Mouse (Mus musculus): ENCODE data around the gene Syt5. TPM values are rescaled to one million over a fixed set of nuclear protein-coding genes. Genes with fewer than 3 reads are reported as not detected.

The Syt5 gene
- polyA plus RNA-seq, 1 experiment from 2014 or later, result 6.7 TPM

GRCm38 (mm10) chr7:4515853-4516252, 31.5 kb downstream of the Syt5 start:
- Histone ChIP-seq H3K27me3 (replicated peaks; ENCODE audit: control insufficient read depth, insufficient read depth, low read length) (no peaks in the 10 kb centered on the region), H3K27ac (ENCODE audit: low read depth) (no peak overlapping the region), H3K9ac (ENCODE audit: low read length) (no peak overlapping the region), H3K9me3 (ENCODE audit: control insufficient read depth, low read length) (no peaks in the 10 kb centered on the region), H3K4me2 (ENCODE audit: low read length) (no peak overlapping the region), H3K4me3 (ENCODE audit: low read depth, low read length) (no peak overlapping the region), H3K36me3 (ENCODE audit: control insufficient read depth, insufficient read depth, low read length) (no peaks in the 10 kb centered on the region), H3K4me1 (replicated peaks; ENCODE audit: control insufficient read depth, insufficient read depth, low read length) (peaks cover 21% of the 10 kb centered on the region)
- ATAC-seq (replicated peaks; ENCODE audit: low FRiP score, low TSS enrichment, low read depth) (no peak), DNase-seq (ENCODE audit: low spot score) (no peak)
- 46% methylated on average over 6 of the region's 6 CpGs for WGBS

- DNase-seq (ENCODE audit: low spot score), result no peak
- Histone ChIP-seq H3K27me3 (replicated peaks; ENCODE audit: control insufficient read depth, insufficient read depth, low read length) (no peaks in the 10 kb centered on the region), H3K9ac (ENCODE audit: low read length) (no peak overlapping the region), H3K4me3 (ENCODE audit: low read depth, low read length) (no peak overlapping the region), H3K36me3 (ENCODE audit: control insufficient read depth, insufficient read depth, low read length) (no peaks in the 10 kb centered on the region), H3K27ac (ENCODE audit: low read depth) (peak overlapping the region; percentile 57; the same call in 1 of the 2 replicates), H3K4me2 (ENCODE audit: low read length) (peak overlapping the region; percentile 15; the same call in 1 of the 2 replicates), H3K4me1 (replicated peaks; ENCODE audit: control insufficient read depth, insufficient read depth, low read length) (peaks cover 26% of the 10 kb centered on the region), H3K9me3 (ENCODE audit: control insufficient read depth, low read length) (no peaks in the 10 kb centered on the region)
- WGBS, result 53% methylated on average over 6 of the region's 6 CpGs
- ATAC-seq (replicated peaks; ENCODE audit: low FRiP score, low TSS enrichment, low read depth), result no peak
Measured at GRCm38 (mm10) chr7:4513829-4514712, 33.3 kb downstream of the Syt5 start.

GRCm38 (mm10) chr7:4513236-4513635, 34.1 kb downstream of the Syt5 start:
- Histone ChIP-seq H3K9me3 (ENCODE audit: control insufficient read depth, low read length) (no peaks in the 10 kb centered on the region), H3K27me3 (replicated peaks; ENCODE audit: control insufficient read depth, insufficient read depth, low read length) (no peaks in the 10 kb centered on the region), H3K4me1 (replicated peaks; ENCODE audit: control insufficient read depth, insufficient read depth, low read length) (peaks cover 26% of the 10 kb centered on the region), H3K4me3 (ENCODE audit: low read depth, low read length) (no peak overlapping the region), H3K36me3 (ENCODE audit: control insufficient read depth, insufficient read depth, low read length) (no peaks in the 10 kb centered on the region), H3K4me2 (ENCODE audit: low read length) (peak overlapping the region; percentile 11; the same call in 1 of the 2 replicates), H3K27ac (ENCODE audit: low read depth) (no peak overlapping the region; the same call in 1 of the 2 replicates), H3K9ac (ENCODE audit: low read length) (no peak overlapping the region)
- WGBS, result 31% methylated on average over 13 of the region's 13 CpGs
- no peak for DNase-seq (ENCODE audit: low spot score)
- ATAC-seq (replicated peaks; ENCODE audit: low FRiP score, low TSS enrichment, low read depth), result no peak

- no peak overlapping the region for H3K27ac ChIP-seq (ENCODE audit: low read depth)
- H3K4me3 ChIP-seq (ENCODE audit: low read depth, low read length), result no peak overlapping the region
- H3K4me2 ChIP-seq (ENCODE audit: low read length), result no peak overlapping the region
- H3K9me3 ChIP-seq (ENCODE audit: control insufficient read depth, low read length), result no peaks in the 10 kb centered on the region
- no peak overlapping the region for H3K9ac ChIP-seq (ENCODE audit: low read length)
- DNase-seq (ENCODE audit: low spot score), result no peak
- peaks cover 24% of the 10 kb centered on the region for H3K4me1 ChIP-seq (replicated peaks; ENCODE audit: control insufficient read depth, insufficient read depth, low read length)
- WGBS, result 75% methylated on average over 8 of the region's 8 CpGs
- no peaks in the 10 kb centered on the region for H3K36me3 ChIP-seq (ENCODE audit: control insufficient read depth, insufficient read depth, low read length)
- no peaks in the 10 kb centered on the region for H3K27me3 ChIP-seq (replicated peaks; ENCODE audit: control insufficient read depth, insufficient read depth, low read length)
- no peak for ATAC-seq (replicated peaks; ENCODE audit: low FRiP score, low TSS enrichment, low read depth)
Measured at GRCm38 (mm10) chr7:4511489-4512224, 35.7 kb downstream of the Syt5 start.

GRCm38 (mm10) chr7:4509863-4510608, 37.3 kb downstream of the Syt5 start:
- ATAC-seq (replicated peaks; ENCODE audit: low FRiP score, low TSS enrichment, low read depth), result peak; percentile 53
- DNase-seq (ENCODE audit: low spot score), result peak; percentile 84
- Histone ChIP-seq H3K4me2 (ENCODE audit: low read length) (peak overlapping the region; percentile 28), H3K4me3 (ENCODE audit: low read depth, low read length) (no peak overlapping the region), H3K4me1 (replicated peaks; ENCODE audit: control insufficient read depth, insufficient read depth, low read length) (peaks cover 13% of the 10 kb centered on the region; the same call in 1 of the 2 replicates), H3K9ac (ENCODE audit: low read length) (no peak overlapping the region), H3K27ac (ENCODE audit: low read depth) (no peak overlapping the region), H3K36me3 (ENCODE audit: control insufficient read depth, insufficient read depth, low read length) (no peaks in the 10 kb centered on the region), H3K9me3 (ENCODE audit: control insufficient read depth, low read length) (no peaks in the 10 kb centered on the region), H3K27me3 (replicated peaks; ENCODE audit: control insufficient read depth, insufficient read depth, low read length) (no peaks in the 10 kb centered on the region)
- WGBS, result 20% methylated on average over 24 of the region's 24 CpGs

- H3K9ac ChIP-seq (ENCODE audit: low read length), result no peak overlapping the region
- no peak overlapping the region for H3K4me2 ChIP-seq (ENCODE audit: low read length)
- peaks cover 5% of the 10 kb centered on the region; the same call in 1 of the 2 replicates for H3K4me1 ChIP-seq (replicated peaks; ENCODE audit: control insufficient read depth, insufficient read depth, low read length)
- no peak overlapping the region for H3K27ac ChIP-seq (ENCODE audit: low read depth)
- H3K4me3 ChIP-seq (ENCODE audit: low read depth, low read length), result no peak overlapping the region
- 94% methylated on average over 8 of the region's 8 CpGs for WGBS
- H3K36me3 ChIP-seq (ENCODE audit: control insufficient read depth, insufficient read depth, low read length), result no peaks in the 10 kb centered on the region
- DNase-seq (ENCODE audit: low spot score), result no peak
- no peaks in the 10 kb centered on the region for H3K27me3 ChIP-seq (replicated peaks; ENCODE audit: control insufficient read depth, insufficient read depth, low read length)
- ATAC-seq (replicated peaks; ENCODE audit: low FRiP score, low TSS enrichment, low read depth), result no peak
- no peaks in the 10 kb centered on the region for H3K9me3 ChIP-seq (ENCODE audit: control insufficient read depth, low read length)
Measured at GRCm38 (mm10) chr7:4508739-4509116, 38.6 kb downstream of the Syt5 start.

- H3K9me3 ChIP-seq (ENCODE audit: control insufficient read depth, low read length), result no peaks in the 10 kb centered on the region
- H3K4me2 ChIP-seq (ENCODE audit: low read length), result no peak overlapping the region
- WGBS, result 75% methylated on average over 13 of the region's 32 CpGs
- H3K4me1 ChIP-seq (replicated peaks; ENCODE audit: control insufficient read depth, insufficient read depth, low read length), result peaks cover 4% of the 10 kb centered on the region; the same call in 1 of the 2 replicates
- no peaks in the 10 kb centered on the region for H3K27me3 ChIP-seq (replicated peaks; ENCODE audit: control insufficient read depth, insufficient read depth, low read length)
- H3K27ac ChIP-seq (ENCODE audit: low read depth), result no peak overlapping the region
- no peak for DNase-seq (ENCODE audit: low spot score)
- H3K9ac ChIP-seq (ENCODE audit: low read length), result no peak overlapping the region
- ATAC-seq (replicated peaks; ENCODE audit: low FRiP score, low TSS enrichment, low read depth), result no peak
- no peak overlapping the region for H3K4me3 ChIP-seq (ENCODE audit: low read depth, low read length)
- H3K36me3 ChIP-seq (ENCODE audit: control insufficient read depth, insufficient read depth, low read length), result no peaks in the 10 kb centered on the region
Measured at GRCm38 (mm10) chr7:4508062-4508738, 39.1 kb downstream of the Syt5 start.

- H3K27me3 ChIP-seq (replicated peaks; ENCODE audit: control insufficient read depth, insufficient read depth, low read length), result no peaks in the 10 kb centered on the region
- 60% methylated on average over 3 of the region's 4 CpGs for WGBS
- no peaks in the 10 kb centered on the region for H3K9me3 ChIP-seq (ENCODE audit: control insufficient read depth, low read length)
- DNase-seq (ENCODE audit: low spot score) (no peak), ATAC-seq (replicated peaks; ENCODE audit: low FRiP score, low TSS enrichment, low read depth) (no peak)
- H3K4me3 ChIP-seq (ENCODE audit: low read depth, low read length), result no peak overlapping the region
- H3K27ac ChIP-seq (ENCODE audit: low read depth), result no peak overlapping the region
- no peaks in the 10 kb centered on the region for H3K36me3 ChIP-seq (ENCODE audit: control insufficient read depth, insufficient read depth, low read length)
- H3K4me1 ChIP-seq (replicated peaks; ENCODE audit: control insufficient read depth, insufficient read depth, low read length), result peaks cover 4% of the 10 kb centered on the region; the same call in 1 of the 2 replicates
- H3K9ac ChIP-seq (ENCODE audit: low read length), result no peak overlapping the region
- no peak overlapping the region for H3K4me2 ChIP-seq (ENCODE audit: low read length)
Measured at GRCm38 (mm10) chr7:4507220-4507619, 40.1 kb downstream of the Syt5 start.
